Mouse (Mus musculus): ENCODE measurements around the gene Asic2.
"Not testable (repeated sequence)": the region's sequence is repeated elsewhere in the genome, so short reads cannot be mapped to it uniquely, and the experiment has no call there.

The Asic2 gene

DNA sequence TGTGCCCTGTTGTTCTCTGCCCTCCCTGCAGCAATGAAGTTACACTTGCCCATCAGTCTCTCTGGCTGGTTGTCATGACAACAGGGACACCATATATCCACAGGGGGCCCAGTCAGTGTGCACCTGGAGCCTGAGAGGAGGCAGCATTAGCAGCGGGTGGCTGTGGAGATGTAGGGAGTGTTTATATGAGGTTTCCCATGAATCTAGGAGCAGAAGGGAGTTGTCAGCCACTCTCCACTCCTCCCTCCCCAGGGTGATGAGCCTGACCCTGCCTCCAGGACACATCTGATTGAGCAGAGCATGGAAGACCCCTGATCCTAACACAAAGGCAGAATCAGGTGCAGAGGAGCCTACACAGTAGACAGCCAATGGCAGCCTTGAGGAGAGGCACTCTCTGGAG is 514.1 kb downstream of the Asic2 start:
- no peak for DNase-seq (ENCODE audit: low spot score in 2 of 2)

DNA sequence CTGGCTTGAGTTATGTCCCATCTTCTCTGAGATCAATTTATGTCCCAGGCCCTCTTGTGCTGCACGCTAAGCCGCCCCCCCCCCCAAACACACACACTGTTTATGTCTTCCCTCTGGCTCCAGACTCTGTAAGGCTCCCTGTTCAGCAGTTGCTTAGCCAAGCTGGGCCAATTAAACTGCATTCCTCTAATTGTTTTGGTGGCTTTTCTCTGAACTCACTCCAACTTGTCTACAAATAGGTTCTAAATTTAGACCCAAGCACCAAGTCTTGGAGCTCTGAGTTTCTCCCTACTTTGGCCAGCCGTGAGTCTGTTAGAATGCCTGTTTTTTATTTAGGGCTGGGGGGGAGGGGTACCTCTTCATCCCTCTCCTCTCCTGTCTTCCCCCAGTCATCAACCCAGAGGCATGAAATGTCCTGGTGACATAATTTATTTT is 519.0 kb downstream of the Asic2 start:
- no peak for DNase-seq (ENCODE audit: low spot score in 2 of 2)

DNA sequence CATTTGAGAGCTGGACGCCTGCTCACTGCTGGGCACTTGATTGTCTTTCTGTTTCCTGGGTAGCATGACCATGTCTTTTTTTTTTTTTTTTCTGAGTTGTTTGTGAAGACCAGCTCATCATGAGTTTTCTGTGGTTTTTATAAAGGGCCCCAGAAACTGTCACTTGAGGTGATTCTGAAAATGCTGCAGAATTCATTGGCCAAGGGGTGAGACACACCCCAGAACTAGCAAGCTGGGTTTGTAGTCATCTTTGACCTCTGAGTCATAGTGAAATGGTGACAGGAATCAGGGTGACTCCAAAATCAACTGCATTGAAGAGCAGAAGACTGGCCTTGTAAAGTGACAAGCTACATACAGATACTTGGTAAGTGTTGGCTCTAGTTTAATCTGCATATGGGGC is 521.9 kb downstream of the Asic2 start:
- DNase-seq (ENCODE audit: low spot score in 2 of 2), result no peak

DNA sequence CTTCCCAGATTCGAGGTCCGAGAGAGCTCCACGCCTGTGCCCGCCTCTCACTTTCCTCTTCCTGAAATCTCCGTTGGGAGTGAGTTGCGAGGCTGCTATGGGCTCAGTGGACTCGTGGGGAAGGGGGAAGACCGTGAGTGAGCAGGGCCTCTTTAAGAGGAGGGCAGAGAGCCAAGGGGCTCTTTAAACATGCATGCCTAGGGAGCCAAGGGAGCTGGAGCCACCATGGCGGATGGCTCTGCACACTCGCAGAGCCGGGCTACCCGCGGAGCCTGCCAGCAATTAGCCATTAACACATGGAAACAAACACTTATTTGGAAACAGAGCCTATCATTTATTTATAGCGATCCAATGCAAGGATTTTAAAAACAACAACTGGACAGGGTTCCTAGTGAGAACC is 541.4 kb downstream of the Asic2 start:
- DNase-seq (ENCODE audit: low spot score in 2 of 2), result no peak

DNA sequence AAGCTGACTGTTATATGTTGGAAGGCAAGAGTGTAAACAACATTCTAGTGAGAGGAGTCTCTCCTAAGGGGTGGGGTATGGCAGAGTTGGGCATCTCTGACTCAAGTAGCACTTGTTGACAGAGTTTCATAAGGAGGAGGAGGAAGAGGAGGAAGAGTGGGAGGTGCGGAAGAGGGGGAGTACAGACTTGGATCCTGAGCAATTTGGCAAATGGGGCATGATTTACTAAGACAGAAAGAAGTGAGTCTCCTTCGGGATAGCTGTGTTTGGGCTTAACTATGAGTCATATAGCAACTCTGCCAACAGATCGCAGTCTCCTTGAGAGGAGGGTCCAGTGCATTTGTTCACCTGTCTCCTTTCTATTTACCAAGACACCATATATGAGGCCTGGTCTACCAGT is 549.1 kb downstream of the Asic2 start:
- peak in 1 of 2 experiments; percentile 24 for DNase-seq (ENCODE audit: low spot score in 2 of 2)

DNA sequence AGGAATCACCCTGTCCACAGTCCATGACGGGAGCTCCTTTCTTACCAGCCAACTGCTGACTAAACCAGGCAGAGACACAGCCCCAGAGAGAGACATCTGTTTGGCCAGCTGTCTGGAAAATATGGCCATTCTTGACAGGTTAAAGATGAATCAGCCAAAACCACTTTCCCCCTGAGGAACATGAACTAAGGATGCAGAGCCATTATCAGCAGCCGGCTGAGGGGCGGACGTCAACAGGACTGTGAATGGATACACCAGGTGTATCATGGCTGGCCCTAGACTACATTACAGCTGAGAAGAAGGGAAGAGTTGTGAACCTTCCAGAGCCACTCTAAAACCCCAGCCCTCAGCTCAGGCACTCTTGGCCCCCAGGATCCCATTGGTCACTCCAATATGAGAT is 550.2 kb downstream of the Asic2 start:
- DNase-seq (ENCODE audit: low spot score in 2 of 2), result no peak

DNA sequence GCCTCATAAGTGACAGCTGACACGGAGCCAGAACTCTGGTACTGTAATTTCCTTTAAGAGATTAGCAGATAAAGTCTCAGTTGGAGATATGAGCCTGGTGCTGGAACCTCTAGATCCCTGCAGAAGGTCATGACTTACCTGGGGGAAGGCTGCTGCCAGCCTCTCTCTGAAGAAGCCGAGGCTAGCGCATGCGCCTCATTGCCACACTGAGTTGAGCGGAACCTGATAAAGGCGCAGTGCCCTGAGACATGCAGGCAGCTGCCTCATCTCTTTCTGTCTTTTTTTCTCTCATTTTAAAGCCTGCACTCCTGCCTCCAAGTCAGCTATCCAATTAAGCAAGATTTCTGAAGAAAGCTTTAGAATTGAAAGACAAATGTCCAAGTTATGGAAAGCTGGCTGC is 551.9 kb downstream of the Asic2 start:
- no peak for DNase-seq (ENCODE audit: low spot score in 2 of 2)

DNA sequence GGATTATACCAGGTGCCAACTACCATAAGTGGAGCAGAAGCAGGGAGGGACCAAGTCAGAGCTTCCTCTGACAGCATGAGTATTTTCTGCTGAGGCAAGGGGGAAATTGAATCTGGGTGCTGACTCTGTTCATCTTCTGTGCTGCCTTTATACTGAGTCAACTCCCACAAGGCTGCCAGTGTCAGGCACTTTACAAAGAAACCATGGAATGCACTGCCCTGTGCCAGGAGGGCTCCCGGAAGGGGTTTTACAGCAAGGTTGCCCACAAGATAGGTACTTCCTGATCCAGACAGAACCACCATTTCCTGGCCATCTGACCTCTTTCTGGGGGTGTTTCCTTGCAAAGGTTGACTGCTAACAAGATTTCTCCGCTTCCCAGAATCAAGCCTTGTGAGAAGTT is 553.7 kb downstream of the Asic2 start:
- DNase-seq (ENCODE audit: low spot score in 2 of 2), result no peak

DNA sequence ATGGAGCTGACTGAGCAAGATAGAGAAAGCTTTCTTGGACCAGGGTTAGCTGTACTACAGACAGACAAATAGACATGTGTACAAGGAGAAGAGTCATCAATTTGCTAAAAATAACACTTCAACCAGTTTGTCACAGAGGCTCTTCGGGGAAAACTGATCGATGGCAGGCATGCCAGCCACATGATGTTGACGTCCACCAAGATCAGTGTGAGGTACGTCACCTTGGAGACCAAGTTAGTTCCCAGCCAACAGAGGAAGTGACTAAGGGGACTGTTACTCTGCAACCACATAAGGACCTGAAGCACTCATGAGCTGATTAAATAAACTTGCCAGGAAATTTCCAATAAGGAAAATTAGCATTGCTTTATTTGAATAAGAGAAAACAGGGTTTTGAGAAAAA is 557.0 kb downstream of the Asic2 start:
- DNase-seq (ENCODE audit: low spot score in 2 of 2), result no peak

DNA sequence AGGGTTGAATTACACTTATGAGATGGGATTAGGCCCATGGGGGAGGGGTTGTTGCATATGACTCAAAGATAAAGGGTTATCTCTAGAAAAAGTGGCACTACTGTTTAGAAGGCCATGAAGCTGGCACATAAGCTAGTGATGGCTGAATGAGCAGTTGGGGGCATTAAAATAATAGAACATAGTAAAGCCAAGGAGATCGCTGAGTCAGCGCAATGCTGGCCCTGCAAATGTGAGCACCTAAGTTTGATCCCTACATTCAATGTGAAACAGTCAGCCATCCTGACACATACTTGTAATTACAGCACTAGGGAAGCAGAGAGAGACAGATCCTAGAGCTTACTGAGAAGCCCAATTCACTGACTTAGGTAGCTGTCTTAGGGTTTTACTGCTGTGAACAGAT is 562.3 kb downstream of the Asic2 start:
- no peak for DNase-seq (ENCODE audit: low spot score in 2 of 2)

DNA sequence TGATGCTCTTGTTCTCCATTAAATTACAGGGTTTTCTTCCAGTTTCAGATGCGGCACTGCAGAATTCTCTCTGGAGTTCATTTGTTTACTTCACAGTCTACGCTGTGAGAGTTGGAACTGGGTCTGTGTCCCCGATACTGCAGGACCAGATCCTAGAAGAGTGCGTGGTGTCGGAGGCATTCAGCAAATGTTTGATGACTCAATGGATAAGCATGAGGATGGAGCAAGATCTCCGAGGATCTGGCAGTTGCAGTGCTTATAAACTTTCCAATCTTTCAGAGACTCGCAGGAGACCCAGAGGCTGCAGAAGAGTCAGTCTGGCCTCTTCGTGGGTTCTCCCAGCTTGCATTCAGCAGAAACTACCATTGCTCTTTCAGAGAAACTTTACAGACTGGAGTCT is 566.0 kb downstream of the Asic2 start:
- DNase-seq (ENCODE audit: low spot score in 2 of 2), result no peak

DNA sequence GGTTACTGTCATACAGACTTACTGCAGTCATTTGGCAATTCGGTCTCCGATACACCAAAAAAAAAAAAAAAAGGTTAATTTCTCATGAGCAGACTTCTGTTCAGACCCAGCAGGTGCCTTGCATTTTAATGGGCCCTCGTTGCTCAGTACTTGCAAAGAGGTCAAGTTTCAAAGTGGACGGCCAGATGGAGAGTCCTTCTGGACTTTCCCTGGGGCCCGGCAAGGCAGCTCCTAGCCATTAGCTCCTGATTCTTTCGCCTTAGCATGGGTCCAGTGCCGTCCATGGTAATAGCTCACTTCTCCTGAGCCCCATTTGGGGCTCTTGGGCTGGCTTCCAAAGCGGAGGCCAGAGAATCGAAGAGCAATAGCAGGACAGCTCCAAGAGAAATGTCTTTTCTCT is 575.4 kb downstream of the Asic2 start:
- no peak for DNase-seq (ENCODE audit: low spot score in 2 of 2)

DNA sequence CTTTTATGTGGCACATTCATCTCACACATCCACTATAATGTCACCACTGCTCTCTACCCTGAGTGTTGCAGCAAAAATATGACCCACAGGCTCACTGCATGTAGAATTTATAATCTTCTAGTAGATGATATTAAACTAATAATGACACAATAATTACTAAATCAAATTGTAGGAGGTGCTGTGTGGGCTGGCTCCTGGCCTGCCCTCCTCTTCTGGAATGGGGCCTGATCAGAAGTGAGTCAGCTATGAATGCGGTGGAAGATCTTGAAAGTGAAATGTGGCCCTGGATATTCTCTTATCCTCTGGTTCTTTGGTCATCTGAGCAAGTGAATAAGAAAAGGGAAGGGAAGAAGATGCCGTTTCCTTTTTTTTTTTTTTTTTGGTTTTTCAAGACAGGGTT is 582.1 kb downstream of the Asic2 start:
- no peak for DNase-seq (ENCODE audit: low spot score in 2 of 2)

DNA sequence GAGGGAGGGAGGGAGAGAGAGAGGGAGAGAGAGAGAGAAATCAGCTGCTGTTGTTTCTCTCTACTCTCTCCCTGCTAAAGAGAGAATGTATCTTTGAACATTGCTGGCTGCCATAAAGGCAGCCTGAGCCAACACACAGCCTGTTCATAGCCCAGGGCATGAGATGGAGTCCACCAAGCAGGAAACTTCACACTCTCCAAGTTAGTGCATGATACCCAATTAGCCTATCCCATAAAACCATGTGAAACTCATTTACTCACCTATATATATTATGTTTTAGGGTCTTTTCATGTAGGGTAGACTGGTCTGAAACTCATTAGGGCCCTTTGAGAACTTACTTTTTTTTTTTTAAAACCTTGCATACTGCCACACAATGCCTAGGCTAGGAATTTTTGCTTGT is 582.7 kb downstream of the Asic2 start:
- no peak for DNase-seq (ENCODE audit: low spot score in 2 of 2)

DNA sequence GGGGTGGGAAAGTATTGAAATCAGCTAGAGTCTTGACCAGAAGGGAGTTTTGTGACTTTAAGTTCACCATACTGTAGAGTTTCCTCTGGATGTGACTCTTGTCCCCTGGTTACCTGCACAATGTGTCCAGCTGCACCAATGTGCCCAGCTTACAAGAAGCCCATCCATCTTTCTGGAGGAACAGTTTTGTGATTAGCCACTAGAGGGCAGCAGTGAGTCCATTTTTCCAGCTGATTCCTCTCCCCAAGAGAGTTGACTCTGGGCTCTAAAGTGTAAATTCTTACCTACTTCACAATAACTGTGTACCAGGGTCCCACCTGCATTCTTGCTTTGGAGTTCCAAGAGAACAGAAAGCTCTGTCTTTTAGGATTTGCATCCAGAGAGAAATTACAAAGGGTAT is 593.4 kb downstream of the Asic2 start:
- DNase-seq (ENCODE audit: low spot score in 2 of 2), result peak; percentile 3 to 6

DNA sequence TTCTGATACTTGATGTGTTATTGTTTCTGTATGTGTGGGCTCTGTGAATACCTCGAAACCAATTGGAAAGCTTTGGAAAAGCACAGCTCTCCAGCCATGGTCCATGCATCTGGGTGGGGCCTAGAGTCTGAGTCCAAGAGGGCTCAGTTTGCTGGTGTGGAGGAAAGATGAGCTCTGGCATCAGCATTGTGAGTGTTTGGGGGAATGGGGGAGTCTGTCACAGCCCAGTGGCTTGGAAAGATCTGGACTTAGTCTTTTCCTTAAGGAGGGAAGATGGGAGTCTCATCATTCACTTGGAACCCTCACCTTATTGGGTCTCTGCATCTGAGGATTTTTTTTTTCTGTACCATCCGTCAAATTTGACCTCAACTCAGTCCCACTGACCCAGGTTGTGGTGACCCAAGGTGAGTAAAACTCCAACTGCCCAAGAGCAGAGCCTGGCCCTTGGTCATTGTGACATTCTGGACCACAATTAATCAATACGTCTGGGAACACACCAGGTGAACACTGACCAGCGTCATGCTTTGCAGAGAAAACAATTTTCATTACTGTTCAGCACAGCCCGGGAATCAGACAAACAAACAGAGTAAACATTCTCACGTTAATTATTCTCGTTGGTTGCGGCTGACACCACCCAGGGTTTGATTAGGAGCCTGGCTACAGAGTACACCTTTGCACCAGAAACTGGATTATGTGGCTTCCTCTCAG is 594.1 kb downstream of the Asic2 start:
- no peak for DNase-seq (ENCODE audit: low spot score in 2 of 2)

DNA sequence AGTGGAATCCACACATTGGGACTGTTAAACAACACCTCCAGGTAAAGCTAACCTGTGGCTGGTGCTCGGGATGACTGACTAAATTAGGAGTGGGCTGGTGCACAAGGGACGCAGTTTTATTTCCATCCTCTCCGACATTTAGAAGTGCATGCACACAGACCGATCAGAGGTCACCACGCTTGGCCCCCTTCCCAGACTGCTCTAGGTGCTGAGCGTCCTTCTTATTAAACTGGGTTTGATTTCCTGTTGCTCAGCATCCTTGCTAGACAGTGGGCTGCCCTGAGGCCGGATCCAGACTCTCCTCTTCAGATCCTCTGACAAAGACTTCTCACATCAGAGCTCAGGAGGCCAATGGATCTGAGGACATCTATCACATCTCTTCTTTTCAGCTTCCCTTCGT is 596.7 kb downstream of the Asic2 start:
- DNase-seq (ENCODE audit: low spot score in 2 of 2), result no peak

DNA sequence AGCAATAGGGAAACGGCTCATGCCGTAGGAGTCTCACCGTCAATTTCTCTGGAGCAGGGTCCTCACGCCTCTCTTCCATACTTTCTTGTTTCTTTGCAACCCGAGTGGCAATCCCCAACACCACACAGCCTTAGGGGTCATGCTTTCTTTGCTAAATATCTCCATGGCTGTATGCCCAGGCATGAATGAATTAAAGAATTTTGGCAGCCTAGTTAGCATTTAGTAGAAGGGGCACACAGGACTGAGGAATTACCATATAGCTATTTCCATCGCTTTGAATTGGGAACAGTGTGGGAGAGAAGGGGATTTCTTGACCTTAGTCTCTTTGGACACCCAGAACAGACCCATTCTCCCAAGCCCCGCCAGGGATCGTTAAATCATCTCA is 597.8 kb downstream of the Asic2 start:
- DNase-seq (ENCODE audit: low spot score in 2 of 2), result no peak

DNA sequence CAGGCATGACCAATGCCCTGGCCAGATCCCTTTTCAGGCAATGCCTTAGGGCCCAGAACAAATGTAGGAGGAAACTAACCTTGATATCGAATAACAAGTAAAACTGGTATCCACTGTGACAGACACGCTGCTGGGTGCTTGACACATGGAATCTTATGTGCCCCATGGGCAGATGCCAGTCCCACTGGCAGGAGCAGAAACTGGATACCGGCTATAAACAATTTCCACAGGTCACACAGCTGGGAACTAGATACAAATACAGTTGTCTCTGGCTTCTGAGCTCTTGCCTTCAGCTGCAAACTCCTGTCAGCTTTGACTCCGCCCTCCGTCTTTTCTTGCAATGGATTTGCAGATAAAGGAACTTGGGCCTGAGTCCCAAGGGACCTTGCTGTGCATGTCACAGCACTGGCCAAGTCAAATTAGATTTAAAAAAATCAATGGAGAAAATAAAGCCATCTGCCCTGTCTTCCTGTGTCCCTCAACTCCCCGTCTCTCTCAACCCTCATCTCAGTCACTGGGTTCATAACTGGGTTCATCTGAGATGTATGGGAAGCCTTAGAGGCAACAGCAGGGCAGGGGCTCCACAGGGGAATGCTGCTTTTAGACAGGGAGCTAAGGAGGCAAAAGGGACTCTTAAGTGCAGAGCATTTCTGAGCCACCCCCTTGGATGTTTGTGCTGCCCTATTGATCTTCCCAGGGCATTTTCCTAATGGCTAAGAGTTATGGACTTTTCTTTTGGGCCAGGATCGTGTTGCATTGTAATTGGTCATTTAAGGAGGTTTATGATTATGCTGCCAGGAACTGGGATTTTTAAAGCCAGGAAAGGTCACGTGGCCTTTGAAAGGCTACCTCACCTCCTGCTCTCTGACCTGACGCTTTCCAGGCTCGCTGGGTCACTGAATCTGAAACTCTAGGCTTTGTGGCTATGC is 598.5 kb downstream of the Asic2 start:
- no peak for DNase-seq (ENCODE audit: low spot score in 2 of 2)

DNA sequence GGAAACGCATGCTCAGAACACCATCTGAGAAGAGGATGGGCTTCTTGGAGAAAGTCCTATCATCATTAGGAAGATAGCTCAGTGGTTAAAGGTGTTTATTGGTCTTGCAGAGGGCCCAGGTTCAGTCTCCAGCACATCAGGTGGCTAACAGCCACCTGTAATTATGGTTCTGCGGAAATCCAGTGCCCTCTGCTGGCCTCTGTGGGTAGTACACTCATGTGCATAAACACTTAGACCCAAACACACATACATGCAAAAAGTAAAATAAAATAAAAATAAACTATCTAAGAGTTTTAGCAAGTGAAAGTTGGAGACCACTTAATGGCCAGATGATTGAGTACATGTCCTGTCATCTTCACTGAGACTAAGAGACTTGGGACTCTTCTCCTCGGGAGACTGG is 603.8 kb downstream of the Asic2 start:
- no peak for DNase-seq (ENCODE audit: low spot score in 2 of 2)

DNA sequence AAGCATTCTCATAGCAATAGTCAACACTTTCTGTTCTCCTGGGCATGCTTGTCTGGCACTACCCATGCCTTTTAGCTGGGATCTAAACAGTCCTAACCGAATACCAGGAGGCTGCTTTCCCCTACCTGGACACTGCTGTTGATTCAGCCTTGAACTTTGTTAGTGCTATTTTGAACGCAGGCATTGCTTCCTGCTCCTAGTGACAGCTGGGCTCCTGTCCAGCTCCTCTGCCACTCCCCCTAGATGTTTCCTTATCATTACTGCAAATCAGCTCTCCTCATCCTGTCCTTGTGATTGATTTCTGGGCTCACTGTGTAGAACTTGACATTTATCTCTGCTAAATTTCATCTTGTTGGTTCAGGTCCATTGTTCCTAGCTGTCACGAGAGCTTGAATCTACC is 605.8 kb downstream of the Asic2 start:
- DNase-seq (ENCODE audit: low spot score in 2 of 2), result no peak

DNA sequence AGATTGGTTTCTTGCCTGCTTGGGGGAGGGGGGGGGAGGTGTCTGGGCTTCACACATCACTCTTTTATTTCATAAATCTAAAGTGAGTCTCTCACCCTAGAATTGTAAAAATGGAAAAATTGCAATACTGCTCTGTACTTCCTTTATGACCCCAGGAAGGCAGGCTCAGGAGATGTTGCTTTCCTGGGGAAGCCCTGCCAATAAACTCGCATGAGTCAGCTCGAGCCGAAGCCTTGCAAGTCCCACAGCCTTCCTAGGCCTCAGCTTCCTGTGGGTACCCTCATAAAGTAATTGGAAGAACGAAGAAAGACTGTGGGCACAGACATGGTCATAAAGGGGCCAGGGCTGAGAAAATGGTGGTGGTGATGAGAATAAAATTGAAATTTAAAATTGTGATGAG is 607.2 kb downstream of the Asic2 start:
- no peak for DNase-seq (ENCODE audit: low spot score in 2 of 2)

DNA sequence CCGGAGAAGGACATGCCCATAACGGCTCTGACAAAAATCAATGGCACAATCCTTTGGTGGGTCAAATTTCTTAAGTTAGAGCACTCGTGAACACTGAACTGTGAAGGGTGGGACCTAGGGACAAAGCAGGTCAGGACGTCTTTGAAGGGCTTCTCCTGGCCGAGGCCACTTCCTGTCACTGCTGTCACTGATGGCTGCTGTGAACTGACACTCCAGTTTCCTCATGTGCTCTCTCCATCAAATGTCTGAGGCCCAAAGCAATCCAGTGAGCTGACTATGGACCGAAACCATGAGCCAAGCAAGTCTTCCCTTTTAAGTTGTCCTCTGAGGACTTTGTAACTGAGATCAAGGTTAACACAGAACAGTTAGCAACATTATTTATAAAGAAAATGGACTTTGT is 617.8 kb downstream of the Asic2 start:
- DNase-seq (ENCODE audit: low spot score in 2 of 2), result not testable (repeated sequence)
